Mouse (Mus musculus) megakaryocyte, adult 5-6 weeks (primary cell): ENCODE results near the gene Lama4. TPM values are rescaled to one million over a fixed set of nuclear protein-coding genes. Genes with fewer than 3 reads are reported as not detected.

Experiments used
- ATAC-seq: 2 replicates; pipeline ENCODE4 v1.8.0; 2016; ENCODE audit warnings: mild to moderate bottlenecking, inconsistent platforms; ENCODE audit not compliant: poor library complexity, severe bottlenecking
- total RNA-seq, 2 experiments: library from RNA; stranded (forward) in 1 of 2; stranded (reverse) in 1 of 2; fragments of 153-499, 151-499 nt in 1 of 2; fragments of 221-1000, 200-1000 nt in 1 of 2; gene quantifications; 2 replicates each; pipeline versions ENCODE4 v1.2.3 to v1.2.4; 2015 to 2017

The Lama4 gene
- total RNA-seq, 2 experiments from 2014 or later = 0.04 TPM; not detected in 1

DNA sequence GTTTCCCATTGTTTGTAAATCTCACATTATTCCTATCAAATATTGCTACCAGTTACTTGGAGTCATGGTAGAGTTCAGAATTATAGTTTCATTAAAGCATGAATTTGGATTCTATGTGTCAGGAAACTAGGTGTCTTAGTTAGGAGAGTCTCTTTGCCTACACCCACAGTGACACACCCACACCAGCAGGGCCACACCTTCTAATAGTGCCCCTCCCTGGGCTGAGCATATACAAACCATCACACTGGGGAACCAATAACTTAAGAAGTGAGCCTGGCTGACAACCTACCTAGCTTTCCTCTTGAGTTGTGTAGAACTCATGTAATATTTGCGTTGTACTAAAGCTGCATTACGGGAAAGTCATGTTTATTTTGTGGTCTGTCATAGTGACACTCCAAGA is 176.1 kb downstream of the Lama4 start:
- no peak for ATAC-seq

DNA sequence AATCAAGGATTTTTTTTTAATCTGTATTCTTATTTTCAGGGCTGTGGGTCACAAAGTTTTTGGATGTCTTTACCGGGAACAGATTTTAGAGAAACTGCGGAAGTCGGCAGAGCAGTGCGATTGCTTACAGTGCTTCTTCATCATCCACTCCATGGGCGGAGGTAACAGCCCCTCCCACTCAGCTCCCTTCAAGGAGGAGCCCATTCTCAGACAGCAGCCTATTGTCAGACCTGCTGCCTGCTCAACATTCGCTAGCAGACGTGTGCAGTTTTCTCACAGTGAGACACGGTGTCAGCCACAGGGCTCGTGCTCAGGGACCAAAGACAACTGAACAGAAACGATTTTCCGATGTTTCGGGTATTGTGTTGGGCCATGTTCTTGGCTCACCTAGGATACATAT is 176.9 kb downstream of the Lama4 start:
- no peak for ATAC-seq

DNA sequence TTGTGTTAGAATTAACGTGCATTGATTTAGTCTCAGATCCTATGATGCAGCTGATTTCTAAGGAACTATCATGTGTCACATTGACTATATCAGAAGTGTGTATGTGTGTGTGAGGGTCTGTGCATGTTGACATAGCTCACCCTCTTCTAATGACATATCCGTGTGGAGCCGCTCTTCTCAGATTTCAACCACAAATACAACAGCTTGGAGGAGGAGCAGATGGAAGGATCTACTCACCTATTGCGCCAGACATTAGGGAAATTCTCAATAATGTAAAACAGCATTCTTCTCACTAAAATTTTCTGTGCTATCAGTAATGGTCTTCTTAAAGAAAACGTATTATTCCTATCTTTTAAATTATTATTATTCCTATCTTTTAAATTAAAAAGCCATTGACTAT is 191.4 kb downstream of the Lama4 start:
- no peak for ATAC-seq

DNA sequence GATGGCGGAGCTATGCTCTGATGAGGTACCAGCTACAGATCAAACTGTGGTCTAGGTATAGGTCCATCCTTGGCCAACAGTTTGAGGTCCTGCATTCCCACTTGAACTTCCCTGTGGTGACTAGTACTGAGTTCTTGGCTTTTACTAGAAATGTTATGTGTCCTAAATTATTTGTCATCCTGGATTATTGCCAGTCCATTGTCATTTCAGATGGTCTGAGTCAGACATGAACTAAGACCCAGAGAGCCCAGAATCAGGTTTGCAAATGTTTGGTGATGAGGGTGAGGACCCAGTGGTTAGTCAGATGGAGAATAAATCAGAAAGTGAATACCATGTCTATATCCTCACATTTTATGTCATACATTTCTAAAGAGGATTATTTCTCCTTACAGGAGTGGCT is 192.0 kb downstream of the Lama4 start:
- ATAC-seq = no peak

- no peak for ATAC-seq
Measured at GRCm38 (mm10) chr10:39158306-39158705, 193.0 kb downstream of the Lama4 start.

Other genes starting within 250 kb of the Lama4 start
- gene Rfpl4b, start 143.7 kb upstream of the Lama4 start, total RNA-seq (2015) = not detected in 2 replicates
- not detected in 2 replicates for gene Rfpl4b, start 143.7 kb upstream of the Lama4 start, total RNA-seq (2017)
- 0.57 and 1.9 TPM in 2 replicates for gene Fam229b, start 168.4 kb downstream of the Lama4 start, total RNA-seq (2015)
- not detected in 2 replicates for gene Fam229b, start 168.4 kb downstream of the Lama4 start, total RNA-seq (2017)
- 10.5 and 12.4 TPM in 2 replicates for gene Tube1, start 168.5 kb downstream of the Lama4 start, total RNA-seq (2015)
- gene Tube1, start 168.5 kb downstream of the Lama4 start, total RNA-seq (2017) = 9.8 and 13.9 TPM in 2 replicates
- not detected in 2 replicates for gene Ccn6, start 198.3 kb downstream of the Lama4 start, total RNA-seq (2015)
- not detected in 2 replicates for gene Ccn6, start 198.3 kb downstream of the Lama4 start, total RNA-seq (2017)